Mouse (Mus musculus) T-helper 17 cell (primary cell): Measurements from ENCODE around the gene Pdhx.

ENCODE experiments used
- in situ Hi-C, 2 experiments: fragments of 300-600 bp; cut with MboI, MseI; formaldehyde crosslinking; loops; 1 replicate in 1 of 2; 2 replicates in 1 of 2; pipeline ENCODE4 v1.15.1; 2025; ENCODE audit warnings: high pct_unique_total_duplicates in 2 of 2

Gene Pdhx

GRCm38 (mm10) chr2:103073219-103073982, at the start of gene Pdhx, which contains the start of gene Apip:
Pdhx (minus strand) TSS chr2:103073513.
Apip (plus strand) TSS chr2:103073675.
- in situ Hi-C loops = no loop called here

- in situ Hi-C loops = no loop called here
Observed at GRCm38 (mm10) chr2:103119197-103119854, 46.0 kb upstream of the Pdhx start.

DNA sequence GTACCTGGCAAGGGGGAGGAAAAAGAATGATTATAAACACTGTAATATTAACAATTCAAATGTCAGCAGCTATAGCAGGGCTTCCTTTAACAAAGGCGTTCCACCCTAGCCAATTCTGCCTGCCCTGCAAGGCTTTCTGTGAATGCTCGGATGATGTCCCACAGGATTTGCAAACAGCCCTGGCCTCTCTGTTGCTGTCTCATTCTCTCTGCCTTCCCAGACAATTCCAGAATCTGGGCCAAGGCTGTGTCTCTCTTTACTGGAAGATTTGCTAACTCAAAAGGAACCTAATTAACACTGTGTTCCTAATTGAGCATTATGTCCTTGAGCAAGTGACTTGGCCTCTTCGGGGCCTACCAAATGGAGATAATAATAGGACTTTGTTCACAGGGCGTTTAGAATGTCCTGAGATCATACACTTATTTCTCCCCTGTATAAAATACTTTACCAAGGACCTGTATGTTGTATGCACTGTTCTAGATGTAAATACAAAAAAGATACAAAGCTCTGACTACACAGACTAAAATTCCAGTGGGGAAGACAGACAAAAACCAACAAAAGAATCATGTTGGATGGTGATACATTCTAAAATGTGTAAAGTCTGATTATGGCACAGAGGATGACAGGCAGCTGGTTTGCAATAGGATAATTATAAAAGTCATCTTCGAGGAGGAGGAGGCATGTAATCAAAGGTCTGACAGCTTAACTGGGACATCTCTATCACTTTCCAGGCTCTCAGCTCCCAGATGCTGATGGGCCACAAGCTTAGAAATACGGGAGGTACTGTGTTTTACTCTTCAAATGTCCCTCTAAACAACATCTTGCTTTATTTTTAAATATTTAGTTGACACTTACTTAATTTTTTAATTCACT, 45.2 kb upstream of the Pdhx start:
- in situ Hi-C loops = no loop called here

- in situ Hi-C loops = no loop called here
Observed at GRCm38 (mm10) chr2:103117212-103117611, 43.9 kb upstream of the Pdhx start.

- in situ Hi-C loops = no loop called here
Observed at GRCm38 (mm10) chr2:103111669-103112068, 38.4 kb upstream of the Pdhx start.

DNA sequence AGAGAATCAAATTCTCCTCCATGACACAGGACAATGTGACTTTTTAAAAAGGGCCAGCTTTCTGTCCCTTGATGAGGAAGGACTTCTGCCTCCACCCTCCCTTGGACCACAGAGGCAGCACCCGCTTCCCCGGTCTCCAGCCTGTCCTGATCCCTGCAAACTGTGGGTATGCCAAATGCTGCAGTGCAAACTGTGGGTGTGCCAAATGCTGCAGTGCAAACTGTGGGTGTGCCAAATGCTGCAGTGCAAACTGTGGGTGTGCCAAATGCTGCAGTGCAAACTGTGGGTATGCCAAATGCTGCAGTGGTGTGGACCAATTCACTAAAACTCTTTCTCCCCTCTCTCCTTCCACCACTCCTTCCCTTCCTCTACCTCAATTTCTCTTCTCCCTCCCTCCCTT, 32.9 kb upstream of the Pdhx start:
- in situ Hi-C loops = no loop called here

DNA sequence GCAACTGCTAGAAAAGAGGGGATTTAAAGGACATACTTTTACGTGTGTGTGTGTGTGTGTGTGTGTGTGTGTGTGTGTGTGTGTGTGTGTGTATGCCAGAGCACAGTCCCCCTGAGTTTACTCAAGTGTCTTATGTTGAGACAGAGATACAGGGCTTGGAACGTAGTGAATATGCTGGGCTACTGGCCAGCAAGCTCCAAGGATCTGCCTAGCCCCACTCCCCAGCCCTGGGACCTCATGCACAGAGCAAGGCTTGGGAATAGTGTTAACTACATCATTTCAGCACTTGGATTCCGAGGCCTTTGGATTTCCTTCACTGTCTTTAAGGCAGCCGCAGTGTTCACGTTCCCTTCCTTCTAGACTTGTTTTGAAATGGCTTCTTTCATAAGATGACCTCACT, 29.3 kb upstream of the Pdhx start:
- in situ Hi-C loops = no loop called here

GRCm38 (mm10) chr2:103089521-103089920, 16.2 kb upstream of the Pdhx start:
- in situ Hi-C loops = loop anchor here (5.0 to 25.0 kb wide), 4 partner anchors 258 to 1785 kb away; no protein-coding TSS in a partner anchor

GRCm38 (mm10) chr2:103088099-103088498, 14.8 kb upstream of the Pdhx start:
- in situ Hi-C loops = loop anchor here (5.0 to 25.0 kb wide), 4 partner anchors 259 to 1787 kb away; no protein-coding TSS in a partner anchor

GRCm38 (mm10) chr2:103086432-103086831, 13.1 kb upstream of the Pdhx start:
- in situ Hi-C loops = loop anchor here (5.0 to 25.0 kb wide), 4 partner anchors 261 to 1788 kb away; no protein-coding TSS in a partner anchor

DNA sequence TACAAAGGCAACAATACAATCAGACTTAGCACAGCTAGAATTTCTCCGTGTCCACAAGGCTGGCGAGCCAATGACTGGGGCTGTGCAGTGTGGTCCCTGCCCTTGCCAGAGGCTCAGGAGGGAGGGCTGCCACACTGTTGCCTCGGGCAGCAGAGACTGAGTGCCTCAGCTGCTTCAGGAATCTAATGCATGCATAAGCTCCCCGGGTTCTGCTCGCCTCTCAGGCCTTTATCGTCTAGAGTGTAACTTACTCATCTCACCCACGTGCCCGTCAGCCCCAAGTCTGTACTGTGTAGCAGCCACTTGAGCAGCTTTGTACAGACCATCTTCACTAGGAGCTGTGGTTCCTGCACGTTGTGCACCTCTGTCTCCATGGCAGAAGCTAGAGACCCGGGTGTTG, 12.3 kb upstream of the Pdhx start:
- in situ Hi-C loops = loop anchor here (5.0 to 25.0 kb wide), 4 partner anchors 262 to 1789 kb away; no protein-coding TSS in a partner anchor

DNA sequence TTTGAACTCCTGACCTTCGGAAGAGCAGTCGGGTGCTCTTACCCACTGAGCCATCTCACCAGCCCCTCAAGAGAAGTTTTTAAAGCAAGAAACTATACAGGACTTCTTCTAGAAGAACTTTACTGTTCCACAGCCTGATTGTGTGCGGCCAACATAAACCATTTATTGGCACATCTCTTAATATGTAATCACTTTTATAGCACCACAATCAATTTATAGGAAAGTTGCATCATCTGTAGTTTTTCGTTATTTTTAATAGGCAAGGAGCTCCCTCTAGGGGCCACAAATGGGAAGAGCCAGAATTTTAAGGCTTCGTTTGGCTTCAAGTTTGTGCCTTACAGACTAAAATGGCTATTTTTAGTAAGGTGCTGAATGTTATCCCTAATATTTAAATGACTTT, 11.1 kb upstream of the Pdhx start:
- in situ Hi-C loops = loop anchor here in 1 of 2 experiments (10.0 to 25.0 kb wide), 2 partner anchors 603 to 1790 kb away; no protein-coding TSS in a partner anchor

- in situ Hi-C loops = loop anchor here in 1 of 2 experiments (10.0 to 25.0 kb wide), 2 partner anchors 604 to 1792 kb away; no protein-coding TSS in a partner anchor
Observed at GRCm38 (mm10) chr2:103082853-103083252, 9.5 kb upstream of the Pdhx start.

- in situ Hi-C loops = loop anchor here in 1 of 2 experiments (10.0 to 25.0 kb wide), 2 partner anchors 606 to 1793 kb away; no protein-coding TSS in a partner anchor
Observed at GRCm38 (mm10) chr2:103081706-103082105, 8.4 kb upstream of the Pdhx start.

DNA sequence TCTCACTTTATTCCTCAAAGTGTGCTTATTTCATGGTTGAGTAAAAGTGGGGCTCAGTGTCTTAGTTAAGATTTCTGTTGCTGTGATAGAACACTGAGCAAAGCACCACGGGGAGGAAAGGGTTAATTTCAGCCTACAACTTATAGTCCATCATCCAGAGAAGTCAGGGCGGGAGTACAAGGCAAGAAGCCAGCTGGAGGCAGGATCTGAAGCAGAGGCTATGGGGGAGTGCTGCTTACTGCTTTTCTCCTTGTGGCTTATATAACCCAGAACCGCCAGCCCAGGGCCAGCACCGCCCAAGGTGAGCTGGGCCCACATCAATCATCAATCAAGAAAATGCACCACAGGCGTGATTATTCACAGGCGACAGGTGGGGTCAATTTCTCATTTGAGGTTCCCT, 7.8 kb upstream of the Pdhx start:
- in situ Hi-C loops = loop anchor here in 1 of 2 experiments (10.0 to 25.0 kb wide), 2 partner anchors 606 to 1794 kb away; no protein-coding TSS in a partner anchor

DNA sequence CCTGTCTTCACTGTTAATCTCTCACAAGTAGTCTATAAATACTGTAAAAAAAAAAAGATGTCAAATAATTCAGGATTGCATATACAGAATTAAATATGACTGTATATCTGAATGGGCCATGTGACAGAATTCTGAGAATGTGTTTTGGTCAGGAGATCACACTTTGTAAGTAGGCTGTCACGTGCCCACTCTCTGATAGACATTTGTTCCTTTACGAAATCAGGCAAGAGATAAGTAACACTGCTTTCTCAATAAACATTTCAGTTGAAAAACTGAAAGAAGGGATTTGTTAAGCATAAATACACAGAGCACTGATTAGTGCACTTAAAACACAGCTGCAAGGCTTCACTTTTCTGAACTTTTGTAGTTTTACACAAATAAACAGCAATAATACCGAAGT, 2.7 kb downstream of the Pdhx start:
- in situ Hi-C loops = no loop called here

- in situ Hi-C loops = no loop called here
Observed at GRCm38 (mm10) chr2:103069752-103070405, 3.4 kb downstream of the Pdhx start.

GRCm38 (mm10) chr2:103068602-103069001, 4.7 kb downstream of the Pdhx start:
- in situ Hi-C loops = no loop called here

DNA sequence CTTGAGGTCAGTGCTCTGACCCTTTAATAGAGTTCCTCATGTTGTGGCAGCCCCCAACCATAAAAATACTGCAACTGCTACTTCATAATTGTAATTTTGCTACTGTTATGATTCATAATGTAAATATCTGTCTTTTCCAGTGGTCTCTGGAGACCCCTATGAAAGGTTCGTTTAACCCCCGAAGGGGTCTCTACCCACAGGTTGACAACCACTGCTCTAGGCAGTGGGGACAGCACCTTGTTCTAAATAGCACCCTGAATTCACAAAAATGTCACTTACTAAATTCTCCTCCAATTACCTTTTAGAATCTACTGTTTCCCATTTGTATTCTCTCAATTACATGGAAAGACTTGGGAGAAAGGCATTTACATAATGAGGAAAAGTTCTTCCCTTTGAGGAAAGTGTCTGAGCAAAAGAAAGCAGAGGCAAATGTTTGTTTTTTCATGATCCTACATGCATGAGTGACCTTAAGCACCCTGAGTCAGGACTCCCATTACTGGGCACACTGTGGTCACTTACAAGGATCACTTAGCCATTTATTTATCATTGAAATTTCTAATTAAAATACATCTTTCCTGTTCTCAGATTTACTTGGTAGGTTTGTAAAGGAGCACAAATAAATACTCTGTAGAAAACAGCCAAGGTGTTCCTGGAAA, 5.6 kb downstream of the Pdhx start:
- in situ Hi-C loops = no loop called here
